Mouse (Mus musculus) spleen, adult 2 months (tissue): ENCODE data around the gene Gm40193.

Source experiments
- CTCF ChIP-seq: fragments of 200-500 bp; IDR thresholded peaks from 2 replicates; pipeline ENCODE4 v1.5.1; 2011; ENCODE audit warnings: mild to moderate bottlenecking, inconsistent platforms; ENCODE audit not compliant: insufficient read depth, insufficient read length, insufficient replicate concordance; ENCODE audit errors: extremely low read depth
- POLR2A ChIP-seq: fragments of 200-500 bp; IDR thresholded peaks from 2 replicates; pipeline ENCODE4 v1.6.1; 2011; ENCODE audit warnings: low read depth, low read length, inconsistent platforms

DNA sequence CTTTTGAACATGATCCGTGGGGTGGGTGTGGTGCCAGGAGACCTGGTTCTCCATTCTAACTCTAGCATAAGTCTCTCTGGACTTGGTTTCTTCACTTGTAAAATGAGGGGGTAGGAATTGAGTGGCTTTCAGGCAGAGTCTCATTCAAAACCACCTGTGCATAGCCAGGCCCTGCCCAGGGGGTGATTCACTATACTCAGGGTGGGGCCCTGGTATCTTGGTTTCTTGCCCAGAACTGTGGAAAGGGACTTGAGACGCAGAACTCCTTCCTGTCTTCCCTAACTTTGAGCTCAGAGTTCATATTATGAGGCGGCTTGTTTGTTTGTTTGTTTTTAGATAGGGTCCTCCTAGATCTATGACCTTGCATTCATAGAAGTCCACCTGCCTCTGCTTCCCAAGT is 44.5 kb upstream of the Gm40193 start:
- no peak for TF ChIP-seq CTCF
- TF ChIP-seq POLR2A, result no peak
